Mouse (Mus musculus) hindbrain, postnatal 0 days (tissue): Measurements from ENCODE around the gene Mapk8ip1. TPM values are rescaled to one million over a fixed set of nuclear protein-coding genes. Genes with fewer than 3 reads are reported as not detected.
A peak's percentile ranks its signal among the peaks of the same experiment; 100 is the strongest.

Source experiments
- ATAC-seq: fragments of 200-750 bp; cut with Nextera tagmentation; 2 replicates; pipeline ENCODE4 v1.8.0; 2017; ENCODE audit warnings: mild to moderate bottlenecking, moderate TSS enrichment, moderate library complexity
- DNase-seq: peaks from one replicate; pipeline ENCODE4 v3.0.0-alpha.2; 2015; ENCODE audit warnings: low spot score
- H3K27ac ChIP-seq: fragments of 300-500 bp; sonication (generic); 2 replicates; pipeline ENCODE4 v1.5.1; 2014; ENCODE audit warnings: mild to moderate bottlenecking
- H3K27me3 ChIP-seq: fragments of 300-500 bp; sonication (generic); 2 replicates; pipeline ENCODE4 v1.6.1; 2014; ENCODE audit warnings: low read length, mixed read lengths; ENCODE audit not compliant: insufficient read depth
- H3K36me3 ChIP-seq: fragments of 300-500 bp; sonication (generic); 2 replicates; pipeline ENCODE4 v1.6.1; 2014; ENCODE audit warnings: low read length, mixed read lengths; ENCODE audit not compliant: insufficient read depth
- H3K4me1 ChIP-seq: fragments of 300-500 bp; sonication (generic); 2 replicates; pipeline ENCODE4 v1.6.1; 2014; ENCODE audit warnings: antibody characterized with exemption, low read length, mixed read lengths; ENCODE audit not compliant: insufficient read depth
- H3K4me2 ChIP-seq: fragments of 300-500 bp; sonication (generic); 2 replicates; pipeline ENCODE4 v1.6.1; 2014; ENCODE audit warnings: low read depth, mild to moderate bottlenecking, low read length, moderate library complexity, mixed read lengths
- H3K4me3 ChIP-seq: fragments of 300-500 bp; sonication (generic); 2 replicates; pipeline ENCODE4 v1.5.1; 2014; ENCODE audit warnings: low read length
- H3K9ac ChIP-seq: fragments of 300-500 bp; sonication (generic); replicated peaks from 2 replicates; pipeline ENCODE4 v1.6.1; 2014; ENCODE audit warnings: mild to moderate bottlenecking, low read length, moderate library complexity, mixed read lengths
- H3K9me3 ChIP-seq: fragments of 300-500 bp; sonication (generic); 2 replicates; pipeline ENCODE4 v1.6.1; 2016; ENCODE audit warnings: low read length, mixed read lengths
- CTCF ChIP-seq: IDR thresholded peaks from 2 replicates; pipeline ENCODE4 v1.5.1; 2016; ENCODE audit warnings: antibody characterized with exemption, control low read depth, low read depth
- WGBS: fragments of 180-500 bp; shearing (Covaris S2); extraction: QIAGEN DNeasy Blood & Tissue Kit; methylation state at CpG from one replicate; pipeline ENCODE4 v1.1.7; 2014; 5-methylcytosine and 5-hydroxymethylcytosine counted together
- polyA plus RNA-seq: library from polyadenylated mRNA; unstranded; fragments of >200 nt; fragmentation: Nextera tagmentation; extraction: Ambion mirVana; gene quantifications from 2 replicates; pipeline ENCODE4 v1.2.1, GENCODE M21; 2015
- total RNA-seq: library from RNA; depleted of rRNA; stranded (reverse); fragments of >200 nt; gene quantifications from 2 replicates; pipeline ENCODE4 v1.2.3, GENCODE M21; 2014

The Mapk8ip1 gene
- total and polyA plus RNA-seq, 2 experiments from 2014 or later, result 182 to 373 TPM

GRCm38 (mm10) chr2:92440432-92440831 is 39.4 kb upstream of the Mapk8ip1 start:
- DNase-seq (no peak), ATAC-seq (no peak)
- no peak for TF ChIP-seq CTCF

GRCm38 (mm10) chr2:92438567-92438966 is 37.5 kb upstream of the Mapk8ip1 start:
- no peak for ATAC-seq
- Histone ChIP-seq H3K9ac (no peak overlapping the region), H3K36me3 (no peaks in the 10 kb centered on the region), H3K9me3 (no peaks in the 10 kb centered on the region), H3K4me3 (no peak overlapping the region), H3K27ac (no peak overlapping the region), H3K4me2 (no peak overlapping the region), H3K27me3 (no peaks in the 10 kb centered on the region), H3K4me1 (peaks cover 7% of the 10 kb centered on the region; the same call in 1 of the 2 replicates)
- 65% methylated on average over 3 of the region's 3 CpGs for WGBS
- no peak for DNase-seq
- no peak for TF ChIP-seq CTCF

More at GRCm38 (mm10) chr2:92440432-92440831, 39.4 kb upstream of the Mapk8ip1 start:
- Histone ChIP-seq H3K27me3 (no peaks in the 10 kb centered on the region), H3K36me3 (no peaks in the 10 kb centered on the region), H3K9me3 (no peaks in the 10 kb centered on the region), H3K27ac (no peak overlapping the region), H3K9ac (no peak overlapping the region), H3K4me2 (no peak overlapping the region), H3K4me3 (no peak overlapping the region), H3K4me1 (no peaks in the 10 kb centered on the region)
- 67% methylated on average over 6 of the region's 6 CpGs for WGBS

- TF ChIP-seq CTCF, result peak; percentile 90
- H3K9me3 ChIP-seq, result no peaks in the 10 kb centered on the region
- DNase-seq, result peak; percentile 94
- H3K27me3 ChIP-seq, result no peaks in the 10 kb centered on the region
- no peak overlapping the region for H3K27ac ChIP-seq
- 2% methylated on average over 5 of the region's 5 CpGs for WGBS
- peak overlapping the region; percentile 42 for H3K4me2 ChIP-seq
- H3K4me1 ChIP-seq, result peaks cover 7% of the 10 kb centered on the region; the same call in 1 of the 2 replicates
- ATAC-seq, result no peak
- H3K9ac ChIP-seq, result no peak overlapping the region
- no peak overlapping the region for H3K4me3 ChIP-seq
- no peaks in the 10 kb centered on the region for H3K36me3 ChIP-seq
Measured at GRCm38 (mm10) chr2:92437875-92438274, 36.8 kb upstream of the Mapk8ip1 start.

- WGBS, result 78% methylated on average over 4 of the region's 4 CpGs
- no peak overlapping the region for H3K4me3 ChIP-seq
- H3K9me3 ChIP-seq, result no peaks in the 10 kb centered on the region
- ATAC-seq, result no peak
- H3K4me1 ChIP-seq, result peaks cover 7% of the 10 kb centered on the region; the same call in 1 of the 2 replicates
- H3K4me2 ChIP-seq, result no peak overlapping the region
- no peak overlapping the region for H3K27ac ChIP-seq
- no peaks in the 10 kb centered on the region for H3K27me3 ChIP-seq
- DNase-seq, result no peak
- no peak overlapping the region for H3K9ac ChIP-seq
- TF ChIP-seq CTCF, result no peak
- no peaks in the 10 kb centered on the region for H3K36me3 ChIP-seq
Measured at GRCm38 (mm10) chr2:92437366-92437765, 36.3 kb upstream of the Mapk8ip1 start.

- WGBS, result 43% methylated on average over 6 of the region's 6 CpGs
- peak overlapping the region; percentile 37; the same call in 1 of the 2 replicates for H3K9ac ChIP-seq
- H3K36me3 ChIP-seq, result no peaks in the 10 kb centered on the region
- H3K27me3 ChIP-seq, result no peaks in the 10 kb centered on the region
- H3K4me3 ChIP-seq, result no peak overlapping the region
- peak overlapping the region; percentile 78 for H3K27ac ChIP-seq
- peaks cover 25% of the 10 kb centered on the region for H3K4me1 ChIP-seq
- ATAC-seq (no peak), DNase-seq (no peak)
- TF ChIP-seq CTCF, result no peak
- H3K4me2 ChIP-seq, result peak overlapping the region; percentile 95
- H3K9me3 ChIP-seq, result no peaks in the 10 kb centered on the region
Measured at GRCm38 (mm10) chr2:92435023-92435422, 34.0 kb upstream of the Mapk8ip1 start.

- Histone ChIP-seq H3K9me3 (no peaks in the 10 kb centered on the region), H3K4me3 (peak overlapping the region; percentile 97), H3K27me3 (no peaks in the 10 kb centered on the region), H3K36me3 (no peaks in the 10 kb centered on the region), H3K4me2 (peak overlapping the region; percentile 95), H3K27ac (peak overlapping the region; percentile 78), H3K9ac (peak overlapping the region; percentile 37; the same call in 1 of the 2 replicates), H3K4me1 (peaks cover 25% of the 10 kb centered on the region)
- TF ChIP-seq CTCF, result no peak
- ATAC-seq, result no peak; the same call in 1 of the 2 replicates
- no peak for DNase-seq
- WGBS, result 4% methylated on average over 12 of the region's 12 CpGs
Measured at GRCm38 (mm10) chr2:92434375-92434745, 33.3 kb upstream of the Mapk8ip1 start.

GRCm38 (mm10) chr2:92433578-92434374 is 32.7 kb upstream of the Mapk8ip1 start, which contains the start of gene Cry2:
Cry2 (minus strand) TSS chr2:92434043.
- Histone ChIP-seq H3K27me3 (no peaks in the 10 kb centered on the region), H3K27ac (peak within 1 kb of the TSS; percentile 90), H3K36me3 (no peaks in the 10 kb centered on the region), H3K9ac (peak within 1 kb of the TSS; percentile 90), H3K4me3 (peak within 1 kb of the TSS; percentile 97), H3K4me2 (peak within 1 kb of the TSS; percentile 95), H3K4me1 (peaks cover 25% of the 10 kb centered on the region), H3K9me3 (no peaks in the 10 kb centered on the region)
- no peak for TF ChIP-seq CTCF
- DNase-seq (peak; percentile 99), ATAC-seq (peak; percentile 98)
- under 1% methylated on average over 65 of the region's 76 CpGs for WGBS
